Mouse (Mus musculus) heart, adult 10 weeks (tissue): ENCODE results near the gene Tmc4. TPM values are rescaled to one million over a fixed set of nuclear protein-coding genes. Genes with fewer than 3 reads are reported as not detected.

ENCODE experiments used
- polyA plus RNA-seq: library from polyadenylated mRNA; stranded (reverse); fragments of 350-450 nt; fragmentation: Illumina TruSeq; extraction: RNeasy Lipid Tissue Mini Kit (QIAGEN cat#74804); gene quantifications from one replicate; pipeline ENCODE4 v1.2.3, GENCODE M21; 2014; ENCODE audit warnings: low read depth, low replicate concordance

Tmc4 gene
- polyA plus RNA-seq = 2.0 TPM

DNA sequence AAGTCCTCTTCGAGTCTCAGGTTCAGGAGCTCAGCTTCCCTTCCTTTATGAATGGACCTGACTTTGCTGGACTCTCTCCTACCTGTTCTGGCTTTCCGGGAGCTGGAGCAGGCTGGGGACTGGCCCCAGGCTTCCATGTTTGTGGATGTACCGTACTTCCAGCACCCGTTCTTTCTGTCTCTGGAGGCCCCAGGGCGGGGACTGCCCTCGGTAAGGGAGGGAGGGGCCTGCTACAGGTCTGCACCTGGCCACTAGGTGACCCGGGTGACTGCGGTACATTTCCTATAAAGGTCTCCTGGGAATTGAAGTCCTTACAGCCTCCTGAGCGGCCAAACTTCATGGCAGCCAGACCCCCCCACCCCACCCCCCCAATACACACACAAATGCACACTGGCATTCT is at the start of gene Tmc4:
Gene Tmc4, minus strand, starts transcription at position 212 of the 400 bp plus-strand sequence.

DNA sequence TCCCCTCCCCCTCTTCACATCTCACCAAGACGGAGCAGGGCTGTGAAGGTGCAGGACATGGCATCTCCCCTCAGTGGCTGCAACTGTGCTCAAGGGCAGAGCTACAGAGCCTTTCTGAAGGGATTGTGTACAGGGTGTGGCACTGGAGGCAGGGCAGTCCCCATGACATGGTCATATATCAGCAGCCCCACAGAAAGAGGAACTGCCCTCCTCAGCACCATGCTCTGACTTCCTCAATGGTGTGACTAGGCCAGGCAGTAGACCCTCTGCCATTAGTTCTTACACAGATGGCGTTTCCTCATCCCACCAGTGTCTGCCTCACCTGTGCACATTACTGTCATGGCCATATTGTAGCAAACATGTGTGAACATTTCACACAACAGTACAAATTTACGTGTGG is 42.9 kb upstream of the Tmc4 start, which contains the start of gene Pirb:
Gene Pirb, minus strand, starts transcription at position 124 of the 400 bp plus-strand sequence.

DNA sequence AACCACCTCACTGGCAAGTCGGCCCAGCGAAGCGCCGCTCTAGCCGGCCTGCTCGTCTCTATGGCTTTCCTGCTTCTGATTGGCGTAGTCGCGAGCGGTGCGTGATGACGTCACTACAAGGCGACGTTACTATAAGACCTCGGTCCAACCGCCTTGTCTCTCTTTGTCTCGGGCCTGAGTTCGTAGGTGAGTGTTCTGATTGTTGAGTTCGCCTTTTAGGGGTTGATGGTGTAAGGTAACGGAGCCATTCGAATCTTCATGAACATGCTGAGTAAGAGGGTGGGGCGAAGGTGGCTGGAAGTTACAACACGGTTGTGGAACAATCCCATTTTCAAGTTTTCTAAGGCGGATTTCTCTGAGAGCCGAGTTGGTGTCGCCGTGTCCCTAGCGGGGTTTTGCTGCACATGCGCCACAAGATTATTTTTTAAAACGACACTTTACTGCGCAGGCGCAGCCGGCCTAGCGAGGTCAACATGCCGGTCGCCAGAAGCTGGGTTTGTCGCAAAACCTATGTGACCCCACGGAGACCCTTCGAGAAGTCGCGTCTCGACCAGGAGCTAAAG is 26.6 kb upstream of the Tmc4 start, which contains the start of gene Rps9:
Gene Rps9, plus strand, starts transcription at position 115 of the 563 bp plus-strand sequence.

DNA sequence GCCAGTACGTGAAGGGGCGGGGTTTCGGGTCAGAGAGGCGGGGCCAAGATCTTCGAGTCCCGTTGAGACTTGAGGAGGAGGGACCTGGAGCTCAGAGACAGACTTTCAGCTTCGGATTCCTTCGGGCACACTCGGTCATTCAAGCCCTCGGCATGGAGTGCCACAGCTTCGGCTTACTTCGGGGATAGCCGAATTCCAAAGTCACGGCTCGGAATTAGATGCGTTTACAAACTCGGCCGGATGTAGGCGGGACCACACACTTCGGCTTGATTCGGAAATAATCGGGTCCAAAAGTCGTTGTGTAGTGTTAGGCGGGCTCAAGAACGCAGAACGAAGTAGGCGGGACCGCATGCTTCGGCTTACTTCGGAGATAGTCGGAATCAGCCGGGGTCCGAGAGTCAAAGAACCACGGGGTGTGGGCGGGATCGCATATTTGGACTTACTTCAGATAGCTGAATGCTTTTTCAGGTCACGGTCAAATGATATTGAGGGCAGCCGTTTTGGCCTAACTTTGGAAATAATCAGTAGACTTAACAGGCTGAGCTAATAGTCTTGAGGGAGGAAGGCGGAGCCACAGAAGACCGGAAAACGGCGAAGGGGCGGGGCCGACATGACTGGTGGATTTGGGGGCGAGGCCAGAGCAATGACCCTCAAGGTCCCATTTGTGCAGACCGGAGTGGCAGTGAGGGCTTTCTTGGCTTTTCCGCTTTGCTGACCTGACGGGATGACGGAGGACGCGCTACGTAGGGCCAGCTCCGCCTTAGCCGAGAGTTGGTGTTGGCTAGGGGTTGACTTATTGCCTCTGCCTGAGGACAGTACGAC is 15.8 kb upstream of the Tmc4 start, which contains the start of gene Mboat7:
Gene Mboat7, minus strand, starts transcription at position 537 of the 822 bp plus-strand sequence.

DNA sequence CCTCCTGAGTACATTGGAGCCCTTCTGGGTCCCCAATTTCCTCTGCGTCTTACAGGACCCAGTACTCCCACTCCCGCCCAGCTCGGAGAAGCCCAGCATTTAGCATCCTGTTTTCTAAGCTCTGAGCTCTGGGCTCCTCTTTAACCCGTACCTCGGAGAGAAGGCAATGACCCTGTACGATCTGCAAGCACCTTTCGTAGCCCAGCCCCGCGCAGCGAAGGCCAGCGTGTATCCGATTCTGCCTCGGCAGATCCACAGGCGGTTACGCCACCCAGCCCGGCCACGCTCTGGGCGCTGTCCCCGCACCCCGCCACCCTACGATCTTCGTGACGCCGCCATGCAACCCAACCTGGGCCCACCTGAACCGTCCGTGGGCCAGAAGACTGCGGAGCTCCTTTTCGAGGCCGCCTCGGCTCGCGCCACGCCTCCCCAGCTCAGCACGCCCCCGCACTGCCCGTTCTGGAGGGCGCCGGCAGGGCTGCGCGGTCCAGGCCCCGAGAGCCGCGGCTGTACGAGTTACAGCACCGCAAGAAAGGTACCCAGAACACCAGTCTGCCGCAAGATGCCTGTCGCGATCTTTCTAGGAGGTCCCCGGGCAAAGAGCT is 15.1 kb upstream of the Tmc4 start, which contains the start of gene Tsen34:
Gene Tsen34, plus strand, starts transcription at position 482 of the 605 bp plus-strand sequence.

DNA sequence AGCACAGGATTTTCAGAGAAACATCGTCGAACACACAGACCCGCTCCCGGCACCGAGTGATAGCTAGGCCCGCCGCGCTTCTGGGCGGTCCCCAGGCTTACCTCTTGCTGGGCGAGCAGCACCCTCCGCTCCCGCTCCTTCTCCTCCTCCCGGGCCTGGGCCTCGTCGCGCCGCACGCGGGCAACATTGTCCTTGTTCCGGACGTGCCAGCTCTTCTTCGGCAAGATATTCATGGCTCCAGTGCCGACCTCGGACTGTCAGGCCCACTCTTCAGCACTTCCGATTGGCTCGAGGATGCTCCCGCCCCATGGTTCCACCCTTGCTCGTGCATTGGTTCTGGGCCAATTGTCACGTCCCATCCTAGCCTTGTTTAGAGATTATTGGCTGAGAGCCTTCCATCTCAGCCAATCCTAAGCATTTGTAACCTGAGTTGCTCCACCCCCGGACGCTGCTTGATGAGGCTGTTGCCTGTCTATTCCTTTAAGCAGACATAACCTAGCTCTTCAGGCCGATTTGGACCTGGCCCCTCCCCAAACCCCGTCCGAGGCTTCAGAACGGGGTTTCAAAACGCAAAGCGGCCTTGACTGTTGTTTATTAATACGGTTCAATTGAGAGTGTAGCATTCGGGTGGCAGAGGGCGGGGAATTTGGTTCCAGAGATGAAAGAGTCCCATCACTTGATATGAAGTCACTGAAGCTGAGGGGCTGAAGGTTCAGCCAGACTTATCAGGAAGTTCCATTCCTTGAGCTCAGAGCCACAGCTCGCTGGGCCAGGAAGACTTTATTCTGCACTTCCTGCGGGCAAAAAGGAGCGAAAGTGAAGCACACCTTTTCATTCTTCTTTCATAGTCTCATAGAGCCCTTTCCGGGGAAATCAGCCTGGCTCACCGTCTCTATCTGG is 11.9 kb downstream of the Tmc4 start, which contains the start of gene Leng1:
Gene Leng1, minus strand, starts transcription at position 626 of the 900 bp plus-strand sequence.

DNA sequence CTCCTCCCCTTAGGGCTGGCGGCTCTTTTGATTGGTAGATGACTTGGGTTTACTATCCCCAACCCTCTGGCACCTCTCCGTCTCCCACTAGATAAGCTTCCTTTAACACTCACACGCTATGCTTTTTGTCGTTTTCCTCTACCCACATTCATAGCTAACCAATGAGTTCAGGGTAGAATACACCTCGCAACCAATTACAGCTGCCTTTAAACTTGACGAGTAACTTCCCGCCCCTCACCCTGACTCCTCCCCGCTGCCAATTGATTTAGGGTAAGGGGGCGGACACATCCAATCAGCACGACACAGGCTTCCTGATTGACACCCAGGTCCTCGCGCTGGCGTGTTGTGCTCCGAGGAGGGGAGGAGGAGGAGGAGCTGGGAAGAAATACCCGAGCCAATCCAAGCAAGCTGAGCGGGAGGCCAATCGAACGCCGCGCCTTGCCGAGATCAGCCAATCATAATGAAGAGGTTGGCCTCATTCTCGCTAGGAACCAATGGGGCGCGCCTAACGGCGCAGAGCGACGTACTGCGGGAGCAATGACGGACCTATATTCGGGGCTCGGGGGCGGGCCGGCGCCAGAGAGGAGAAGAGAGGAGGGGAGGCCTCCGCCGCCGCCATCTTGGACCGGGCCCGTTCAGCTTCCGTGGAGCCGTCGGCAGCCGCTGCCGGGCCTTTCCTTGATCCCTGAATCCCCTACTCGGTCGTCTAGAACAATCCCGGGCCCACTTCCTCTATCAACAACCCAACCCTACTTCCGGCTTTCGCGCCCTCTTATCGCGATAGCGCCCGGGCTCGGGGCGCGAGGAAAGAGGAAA is 32.5 kb downstream of the Tmc4 start, which contains the start of gene Cnot3:
Gene Cnot3, plus strand, starts transcription at position 597 of the 816 bp plus-strand sequence.

DNA sequence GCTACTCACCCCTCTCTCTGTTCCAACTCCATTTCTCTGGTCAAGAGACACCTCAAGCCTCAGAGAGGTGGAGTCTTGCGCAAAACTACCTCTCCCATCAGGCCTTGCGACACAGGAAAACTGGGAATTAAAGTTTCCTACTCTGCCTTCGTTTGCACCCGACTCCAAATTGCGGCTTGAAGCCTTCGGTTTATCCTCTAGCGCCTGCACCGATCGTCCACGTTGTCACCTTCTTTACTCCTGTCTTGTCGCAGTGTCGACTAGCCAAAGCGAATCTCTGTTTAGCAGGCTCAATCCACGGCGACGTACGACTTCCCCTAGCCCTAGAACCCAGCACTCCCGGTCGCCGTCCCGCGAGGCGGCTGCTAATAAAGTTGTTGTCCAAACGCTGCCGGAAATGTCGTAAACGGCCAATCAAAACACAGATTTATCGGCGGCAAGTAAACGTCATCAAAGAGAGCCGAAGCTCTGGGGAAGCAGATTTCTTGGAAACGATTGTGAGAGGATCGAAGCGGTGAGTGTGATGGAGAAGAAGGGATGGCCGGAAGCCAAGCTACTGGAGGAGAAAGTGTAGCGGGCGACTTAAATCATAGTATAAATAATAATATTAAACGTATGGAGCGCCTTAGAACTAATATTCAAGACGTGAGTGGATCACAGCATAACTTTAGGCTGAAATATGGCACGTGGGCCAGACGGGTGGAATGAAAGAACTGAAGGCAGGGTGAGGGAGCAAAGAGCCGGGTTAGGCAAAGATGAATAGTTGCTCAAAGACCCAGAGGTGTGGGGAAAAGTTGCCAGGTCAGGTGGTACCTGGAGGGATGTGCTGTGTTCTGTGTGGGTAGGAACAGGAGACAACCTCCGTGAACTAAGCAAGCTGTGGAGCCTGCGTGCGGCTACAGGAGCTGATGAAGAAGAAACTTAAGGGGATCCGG is 47.5 kb downstream of the Tmc4 start, which contains the start of the genes Tfpt and Prpf31:
Gene Tfpt, minus strand, starts transcription at position 387 of the 935 bp plus-strand sequence.
Gene Prpf31, plus strand, starts transcription at position 443 of the 935 bp plus-strand sequence.

DNA sequence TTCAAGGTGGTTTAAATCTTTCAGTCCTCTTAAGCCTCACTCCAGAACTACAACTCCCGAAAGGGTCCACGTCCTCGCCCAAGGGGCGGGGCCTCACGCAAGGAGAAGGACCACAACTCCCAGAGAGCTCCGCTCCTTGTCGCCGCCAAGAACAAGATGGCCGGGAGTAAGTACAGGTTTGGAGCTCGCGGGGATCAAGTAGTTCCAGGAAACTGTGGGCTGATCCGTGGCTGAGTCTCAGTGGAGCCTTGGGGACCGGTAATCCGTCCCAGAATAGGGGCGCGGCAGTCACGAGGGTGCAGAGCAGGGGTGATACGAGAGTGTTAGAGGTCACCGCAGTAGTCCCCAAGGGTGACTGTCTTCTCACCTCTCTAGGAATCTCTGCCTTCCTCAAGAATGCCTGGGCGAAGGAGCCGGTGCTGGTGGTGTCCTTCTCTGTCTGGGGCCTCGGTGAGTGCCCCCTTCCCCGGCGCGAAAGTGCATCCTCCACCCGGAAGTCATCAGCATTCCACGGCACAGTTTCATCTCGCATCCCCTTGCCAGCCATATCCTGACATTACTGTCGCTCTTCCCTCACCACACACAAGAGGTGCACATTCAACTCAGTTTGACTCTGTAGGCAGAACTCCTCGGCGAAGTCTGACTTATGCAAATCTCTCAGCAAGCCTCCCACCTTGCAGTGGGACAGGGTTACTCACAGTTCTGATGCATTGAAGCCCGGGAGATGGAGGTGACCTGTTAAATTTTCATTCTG is 59.9 kb downstream of the Tmc4 start, which contains the start of gene Ndufa3:
Gene Ndufa3, plus strand, starts transcription at position 132 of the 754 bp plus-strand sequence.

DNA sequence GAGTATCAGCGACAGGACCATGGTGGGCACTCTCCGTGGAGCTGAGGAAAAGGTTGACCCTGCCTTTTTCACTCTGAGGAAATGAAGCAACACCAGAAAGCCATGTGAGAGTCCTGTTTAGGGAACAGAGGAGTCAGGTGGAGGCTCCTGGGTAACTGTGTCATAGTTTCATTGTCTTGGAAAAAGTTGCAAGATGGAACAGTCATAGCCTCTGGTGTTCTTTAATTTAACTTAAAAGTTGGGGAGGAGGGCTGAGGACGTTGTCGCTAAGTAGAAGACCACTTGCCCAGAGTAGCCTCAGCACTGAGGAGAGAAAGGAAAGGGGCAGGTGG is 61.3 kb downstream of the Tmc4 start, which contains the start of gene Oscar:
Gene Oscar, minus strand, starts transcription at position 101 of the 332 bp plus-strand sequence.

Other genes starting within 250 kb of the Tmc4 start
- not detected for gene Tarm1, start 174.9 kb downstream of the Tmc4 start, polyA plus RNA-seq
- gene Oscar, start 61.4 kb downstream of the Tmc4 start, polyA plus RNA-seq = not detected
- 1,418 TPM for gene Ndufa3, start 60.2 kb downstream of the Tmc4 start, polyA plus RNA-seq
- gene Tfpt, start 47.6 kb downstream of the Tmc4 start, polyA plus RNA-seq = 21.6 TPM
- 32.6 TPM for gene Prpf31, start 47.6 kb downstream of the Tmc4 start, polyA plus RNA-seq
- 30.1 TPM for gene Cnot3, start 32.3 kb downstream of the Tmc4 start, polyA plus RNA-seq
- gene Leng1, start 11.7 kb downstream of the Tmc4 start, polyA plus RNA-seq = 18.2 TPM
- gene Tsen34, start 15.3 kb upstream of the Tmc4 start, polyA plus RNA-seq = 63.7 TPM
- 26.1 TPM for gene Mboat7, start 16.0 kb upstream of the Tmc4 start, polyA plus RNA-seq
- gene Rps9, start 26.4 kb upstream of the Tmc4 start, polyA plus RNA-seq = 1,030 TPM
- gene Pirb, start 42.8 kb upstream of the Tmc4 start, polyA plus RNA-seq = 3.3 TPM
- gene Gm15448, start 148.1 kb upstream of the Tmc4 start, polyA plus RNA-seq = not detected
- 0.16 TPM for gene Pira2, start 167.5 kb upstream of the Tmc4 start, polyA plus RNA-seq
- gene Gm14548, start 220.6 kb upstream of the Tmc4 start, polyA plus RNA-seq = not detected
- 0.16 TPM for gene Lilra6, start 237.9 kb upstream of the Tmc4 start, polyA plus RNA-seq